Mouse (Mus musculus): ENCODE data around the gene Mettl2.
"Not testable (repeated sequence)": the region's sequence is repeated elsewhere in the genome, so short reads cannot be mapped to it uniquely, and the experiment has no call there.

Gene Mettl2

GRCm38 (mm10) chr11:105125735-105126519, at the start of gene Mettl2:
Mettl2 (plus strand) TSS chr11:105126425.
- peak; percentile 83 for DNase-seq

GRCm38 (mm10) chr11:105112448-105112847, 13.8 kb upstream of the Mettl2 start:
- DNase-seq, result not testable (repeated sequence)

- no peak for DNase-seq
Observed at GRCm38 (mm10) chr11:105117814-105118213, 8.4 kb upstream of the Mettl2 start.

- DNase-seq, result no peak
Observed at GRCm38 (mm10) chr11:105120551-105121061, 5.6 kb upstream of the Mettl2 start.

GRCm38 (mm10) chr11:105121792-105122191, 4.4 kb upstream of the Mettl2 start:
- not testable (repeated sequence) for DNase-seq

GRCm38 (mm10) chr11:105123986-105124385, 2.2 kb upstream of the Mettl2 start:
- DNase-seq, result peak; percentile 23

GRCm38 (mm10) chr11:105126520-105127029, 350 bp downstream of the Mettl2 start:
- DNase-seq, result no peak

- no peak for DNase-seq
Observed at GRCm38 (mm10) chr11:105135692-105136091, 9.5 kb downstream of the Mettl2 start.

- not testable (repeated sequence) for DNase-seq
Observed at GRCm38 (mm10) chr11:105137255-105137654, 11.0 kb downstream of the Mettl2 start.

- not testable (repeated sequence) for DNase-seq
Observed at GRCm38 (mm10) chr11:105140512-105140911, 14.3 kb downstream of the Mettl2 start.

- no peak for DNase-seq
Observed at GRCm38 (mm10) chr11:105141115-105141514, 14.9 kb downstream of the Mettl2 start.

- DNase-seq, result no peak
Observed at GRCm38 (mm10) chr11:105143564-105143963, 17.3 kb downstream of the Mettl2 start.

GRCm38 (mm10) chr11:105144084-105144483, 17.9 kb downstream of the Mettl2 start:
- DNase-seq, result no peak

- no peak for DNase-seq
Observed at GRCm38 (mm10) chr11:105144508-105145210, 18.4 kb downstream of the Mettl2 start.

- DNase-seq, result no peak
Observed at GRCm38 (mm10) chr11:105145211-105145610, 19.0 kb downstream of the Mettl2 start.

- DNase-seq, result no peak
Observed at GRCm38 (mm10) chr11:105146593-105146992, 20.4 kb downstream of the Mettl2 start, which contains the start of gene Gm10842. Gm10842 (plus strand) TSS chr11:105146893.

- DNase-seq, result no peak
Observed at GRCm38 (mm10) chr11:105149353-105149752, 23.1 kb downstream of the Mettl2 start.

GRCm38 (mm10) chr11:105149766-105150165, 23.5 kb downstream of the Mettl2 start:
- no peak for DNase-seq

GRCm38 (mm10) chr11:105150691-105151090, 24.5 kb downstream of the Mettl2 start:
- no peak for DNase-seq

GRCm38 (mm10) chr11:105151226-105152016, 25.2 kb downstream of the Mettl2 start:
- no peak for DNase-seq

GRCm38 (mm10) chr11:105152017-105152300, 25.7 kb downstream of the Mettl2 start:
- DNase-seq, result no peak

GRCm38 (mm10) chr11:105152357-105152899, 26.2 kb downstream of the Mettl2 start:
- DNase-seq, result no peak

Data from right cerebral cortex, postnatal 4 days (tissue).